Mouse (Mus musculus) liver, embryonic 14.5 days (tissue): ENCODE results near the gene St8sia4. TPM values are rescaled to one million over a fixed set of nuclear protein-coding genes. Genes with fewer than 3 reads are reported as not detected.

Source experiments
- ATAC-seq: fragments of 200-750 bp; cut with Nextera tagmentation; 2 replicates; pipeline ENCODE4 v1.8.0; 2017; ENCODE audit warnings: moderate number of reproducible peaks, mild to moderate bottlenecking, moderate library complexity; ENCODE audit not compliant: insufficient read depth
- DNase-seq, 3 experiments: peaks; one replicate each; pipeline ENCODE4 v3.0.0-alpha.2; 2012 to 2013; ENCODE audit warnings: low read depth in 3 of 3, low spot score in 3 of 3
- H3K27ac ChIP-seq: fragments of 300-500 bp; sonication (generic); 2 replicates; pipeline ENCODE4 v1.5.1; 2014; ENCODE audit warnings: moderate library complexity, mild to moderate bottlenecking, control low read depth, inconsistent platforms
- H3K27me3 ChIP-seq: fragments of 300-500 bp; sonication (generic); 2 replicates; pipeline ENCODE4 v1.6.1; 2014; ENCODE audit warnings: mild to moderate bottlenecking, low read length, moderate library complexity; ENCODE audit not compliant: control insufficient read depth, insufficient read depth
- H3K36me3 ChIP-seq: fragments of 300-500 bp; sonication (generic); replicated peaks from 2 replicates; pipeline ENCODE4 v1.6.1; 2014; ENCODE audit warnings: low read depth; ENCODE audit not compliant: control insufficient read depth, insufficient read depth
- H3K4me1 ChIP-seq, 2 experiments: fragments of 200-500 bp in 1 of 2; fragments of 300-500 bp in 1 of 2; sonication (generic) in 1 of 2; replicated peaks; 2 replicates each; pipeline ENCODE4 v1.6.1; 2012 to 2014; ENCODE audit warnings: antibody characterized with exemption in 1 of 2, inconsistent platforms in 1 of 2, low read length in 1 of 2; ENCODE audit not compliant: control insufficient read depth in 2 of 2, insufficient read depth in 2 of 2
- H3K4me2 ChIP-seq: fragments of 300-500 bp; sonication (generic); 2 replicates; pipeline ENCODE4 v1.6.1; 2014; ENCODE audit warnings: low read depth, mild to moderate bottlenecking, control low read depth, moderate library complexity
- H3K4me3 ChIP-seq, 2 experiments: fragments of 200-500 bp in 1 of 2; fragments of 300-500 bp in 1 of 2; sonication (generic) in 1 of 2; 2 replicates each; pipeline ENCODE4 v1.5.1; 2012 to 2014; ENCODE audit warnings: low read depth in 2 of 2, low read length in 2 of 2, mild to moderate bottlenecking in 2 of 2, control low read depth in 1 of 2, inconsistent platforms in 1 of 2, moderate library complexity in 1 of 2; ENCODE audit not compliant: insufficient read depth in 1 of 2
- H3K9ac ChIP-seq: fragments of 300-500 bp; sonication (generic); replicated peaks from 2 replicates; pipeline ENCODE4 v1.6.1; 2014; ENCODE audit warnings: mild to moderate bottlenecking, control low read depth, moderate library complexity
- H3K9me3 ChIP-seq: fragments of 300-500 bp; sonication (generic); 2 replicates; pipeline ENCODE4 v1.6.1; 2016; ENCODE audit warnings: low read length, mixed read lengths; ENCODE audit not compliant: control insufficient read depth
- CTCF ChIP-seq: IDR thresholded peaks from 2 replicates; pipeline ENCODE4 v1.5.1; 2016; ENCODE audit warnings: antibody characterized with exemption, low read depth, control low read depth
- EP300 ChIP-seq: IDR thresholded peaks from 2 replicates; pipeline ENCODE4 v1.6.1; 2016; ENCODE audit warnings: antibody characterized with exemption, low read depth
- WGBS: fragments of 180-500 bp; shearing (Covaris S2); extraction: QIAGEN DNeasy Blood & Tissue Kit; methylation state at CpG from one replicate; pipeline ENCODE4 v1.1.7; 2014; ENCODE audit not compliant: insufficient replicate concordance; 5-methylcytosine and 5-hydroxymethylcytosine counted together
- polyA plus RNA-seq, 2 experiments: library from polyadenylated mRNA; depleted of rRNA in 1 of 2; stranded (reverse) in 1 of 2; unstranded in 1 of 2; fragments of >200 nt; fragmentation: Nextera tagmentation in 1 of 2; extraction: Ambion mirVana in 1 of 2; gene quantifications; 2 replicates each; pipeline versions ENCODE4 v1.2.1 to v1.2.3; 2012 to 2014

The St8sia4 gene
- polyA plus RNA-seq, 2 experiments, result 0.70 to 1.9 TPM

DNA sequence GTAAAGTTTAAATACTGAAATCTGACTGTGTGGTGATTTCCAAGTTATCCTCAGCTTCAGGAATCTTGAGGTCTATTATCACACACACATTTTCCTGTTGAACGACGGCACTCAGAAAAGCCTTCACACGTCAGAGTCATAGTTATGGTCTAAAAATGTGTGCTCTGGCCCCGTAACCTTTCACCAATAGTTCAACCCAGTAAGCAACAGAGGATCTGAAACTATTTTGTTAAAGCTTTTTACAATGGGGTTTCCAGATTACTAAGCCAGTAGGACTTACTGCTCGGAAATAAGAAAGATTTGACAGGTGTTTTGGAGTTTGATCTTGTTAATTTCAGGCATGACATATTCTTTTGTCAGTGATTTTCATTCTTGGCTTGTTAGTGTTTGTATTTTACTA lies 43.0 kb downstream of the St8sia4 start:
- DNase-seq, result no peak
- no peak overlapping the region for H3K27ac ChIP-seq

DNA sequence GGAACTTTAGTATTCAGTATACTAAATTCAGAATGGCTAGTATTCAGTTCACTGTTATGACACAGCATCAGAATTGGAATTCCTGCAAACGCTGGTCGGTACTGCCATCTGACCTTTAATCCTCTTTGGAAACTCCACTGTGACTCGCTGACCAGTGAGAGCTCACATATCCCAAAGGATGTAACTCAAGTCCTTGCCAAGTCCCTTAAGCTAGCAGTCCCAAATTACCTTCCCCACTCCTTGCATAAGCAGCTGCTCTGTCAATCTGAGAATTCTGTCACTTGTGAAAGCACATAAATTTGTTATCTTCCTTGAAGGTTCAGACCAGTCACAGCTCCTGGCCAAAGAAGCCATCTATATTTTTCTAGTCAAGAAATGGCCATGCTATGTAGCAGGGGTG lies 48.7 kb downstream of the St8sia4 start:
- Histone ChIP-seq H3K4me1 (no peaks in the 10 kb centered on the region), H3K27me3 (no peaks in the 10 kb centered on the region), H3K4me3 (no peak overlapping the region), H3K36me3 (no peaks in the 10 kb centered on the region), H3K4me2 (no peak overlapping the region), H3K9me3 (no peaks in the 10 kb centered on the region), H3K27ac (no peak overlapping the region), H3K9ac (no peak overlapping the region)
- TF ChIP-seq EP300 (no peak), CTCF (no peak)
- ATAC-seq, result no peak
- WGBS, result 51% methylated on average over 3 of the region's 3 CpGs
- no peak for DNase-seq

More for the DNA sequence above, 43.0 kb downstream of the St8sia4 start:
- Histone ChIP-seq H3K4me3 (no peak overlapping the region), H3K27me3 (no peaks in the 10 kb centered on the region), H3K4me1 (no peaks in the 10 kb centered on the region), H3K4me2 (no peak overlapping the region), H3K36me3 (no peaks in the 10 kb centered on the region), H3K9ac (no peak overlapping the region), H3K9me3 (no peaks in the 10 kb centered on the region)
- 32% methylated on average over 5 of the region's 5 CpGs for WGBS
- TF ChIP-seq EP300 (no peak), CTCF (no peak)
- no peak for ATAC-seq

DNA sequence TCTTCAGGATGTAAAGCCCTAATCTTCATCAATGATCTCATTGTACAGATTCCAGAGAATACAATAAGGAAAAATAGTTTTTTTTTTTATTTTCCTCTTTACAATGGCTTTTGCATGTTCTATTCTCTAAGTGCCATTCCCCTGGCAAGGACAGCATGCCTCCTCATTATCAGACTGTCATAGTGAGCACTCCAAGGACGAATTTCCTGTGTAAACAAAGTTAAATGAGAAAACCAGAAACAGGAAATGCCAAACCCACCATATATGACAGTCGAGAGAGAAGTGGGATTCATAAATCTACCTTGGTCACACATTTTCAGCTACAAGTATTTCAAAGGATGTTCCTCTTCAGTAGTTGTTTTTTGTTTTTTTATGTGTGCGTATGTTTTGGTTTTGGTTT lies 49.2 kb downstream of the St8sia4 start:
- Histone ChIP-seq H3K9ac (no peak overlapping the region), H3K27ac (no peak overlapping the region), H3K9me3 (no peaks in the 10 kb centered on the region), H3K4me1 (no peaks in the 10 kb centered on the region), H3K4me2 (no peak overlapping the region), H3K4me3 (no peak overlapping the region), H3K36me3 (no peaks in the 10 kb centered on the region), H3K27me3 (no peaks in the 10 kb centered on the region)
- TF ChIP-seq EP300 (no peak), CTCF (no peak)
- ATAC-seq, result no peak
- 33% methylated on average over 3 of the region's 3 CpGs for WGBS
- no peak for DNase-seq

DNA sequence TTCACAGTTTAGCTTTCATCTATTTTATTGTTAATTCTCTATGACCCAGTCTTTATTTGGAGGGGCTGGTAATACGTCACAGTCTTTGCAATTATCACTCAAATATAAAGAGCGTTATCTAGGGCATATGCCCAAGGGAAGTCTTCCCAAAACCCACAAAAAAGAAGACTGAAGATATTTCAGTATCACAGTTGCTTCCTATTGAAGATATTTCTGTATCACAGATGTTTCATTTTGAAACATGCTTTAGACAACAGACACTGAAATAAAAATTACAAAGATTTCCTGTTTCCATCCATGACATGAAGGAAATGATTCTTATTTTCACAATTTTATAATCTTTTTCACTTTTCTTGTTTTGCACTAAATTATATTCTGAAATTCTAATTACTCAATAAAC lies 57.4 kb downstream of the St8sia4 start:
- Histone ChIP-seq H3K27ac (no peak overlapping the region), H3K36me3 (no peaks in the 10 kb centered on the region), H3K9me3 (no peaks in the 10 kb centered on the region), H3K4me1 (no peaks in the 10 kb centered on the region), H3K9ac (no peak overlapping the region), H3K27me3 (no peaks in the 10 kb centered on the region), H3K4me2 (no peak overlapping the region), H3K4me3 (no peak overlapping the region)
- ATAC-seq (no peak), DNase-seq (no peak)
- no peak for TF ChIP-seq EP300
- TF ChIP-seq CTCF, result no peak
- WGBS, result 56% methylated on average over 2 of the region's 2 CpGs

DNA sequence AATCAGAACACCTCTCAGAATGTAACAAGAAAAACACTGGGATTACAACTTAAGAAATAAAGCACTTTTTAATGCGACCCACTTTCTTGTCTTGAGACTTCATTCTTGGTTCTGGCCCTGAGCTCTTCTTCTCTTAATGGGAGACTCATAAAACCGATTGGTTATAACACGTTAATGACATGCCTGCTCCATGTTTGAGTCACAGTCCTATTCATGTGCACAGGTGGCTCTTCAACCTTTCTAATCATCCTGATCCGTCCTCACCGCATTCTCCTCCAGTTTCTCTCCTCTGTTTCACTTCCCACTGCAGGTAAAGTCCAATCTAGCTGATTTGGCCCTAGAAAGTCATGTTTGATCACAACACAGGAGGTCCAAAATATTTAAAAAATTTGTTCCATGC lies 58.3 kb downstream of the St8sia4 start:
- no peaks in the 10 kb centered on the region for H3K4me1 ChIP-seq
- H3K36me3 ChIP-seq, result no peaks in the 10 kb centered on the region
- DNase-seq, result no peak
- H3K9ac ChIP-seq, result no peak overlapping the region
- no peak overlapping the region for H3K4me2 ChIP-seq
- H3K27me3 ChIP-seq, result no peaks in the 10 kb centered on the region
- no peak for ATAC-seq
- no peak overlapping the region for H3K27ac ChIP-seq
- H3K9me3 ChIP-seq, result no peaks in the 10 kb centered on the region
- no peak overlapping the region for H3K4me3 ChIP-seq
- 64% methylated on average over 5 of the region's 5 CpGs for WGBS
- TF ChIP-seq CTCF, result no peak
- no peak for TF ChIP-seq EP300
